Mouse (Mus musculus): ENCODE results near the gene Rasa4. TPM values are rescaled to one million over a fixed set of nuclear protein-coding genes. Genes with fewer than 3 reads are reported as not detected.

Rasa4 gene
- total and polyA plus RNA-seq, 3 experiments = 1.4 to 2.5 TPM; not detected in 1

GRCm38 (mm10) chr5:136049926-136050325 is 33.8 kb upstream of the Rasa4 start:
- H3K9me3 ChIP-seq (replicated peaks; ENCODE audit: insufficient read depth, low read length) = no peaks in the 10 kb centered on the region
- no peak overlapping the region for H3K4me3 ChIP-seq (ENCODE audit: control insufficient read depth in 1 of 2, insufficient read depth in 1 of 2, low read depth in 2 of 2, low read length in 2 of 2)
- no peak overlapping the region for H3K27ac ChIP-seq (ENCODE audit: control insufficient read depth, low read depth, low read length)
- no peaks in the 10 kb centered on the region for H3K36me3 ChIP-seq (ENCODE audit: control insufficient read depth in 1 of 2, insufficient read depth in 2 of 2, low read length in 2 of 2)
- H3K79me2 ChIP-seq (ENCODE audit: control insufficient read depth, insufficient read depth, low read length, poor library complexity) = no peaks in the 10 kb centered on the region
- no peaks in the 10 kb centered on the region; a peak in 2 of 4 replicates for H3K4me1 ChIP-seq (ENCODE audit: control insufficient read depth in 1 of 2, insufficient read depth in 2 of 2, low read length in 2 of 2)
- H3K27me3 ChIP-seq (ENCODE audit: control insufficient read depth in 1 of 2, insufficient read depth in 2 of 2, low read length in 2 of 2) = no peaks in the 10 kb centered on the region
- DNase-seq (ENCODE audit: low read depth, low spot score) = no peak
- no peak overlapping the region for H3K9ac ChIP-seq (ENCODE audit: control insufficient read depth, low read depth, low read length, poor library complexity, severe bottlenecking)
- TF ChIP-seq RCOR1 (IDR thresholded peaks at IDR 0.05; ENCODE audit: low read depth, low read length) (no peak), BHLHE40 (IDR thresholded peaks at IDR 0.05; ENCODE audit: borderline replicate concordance, low read depth, low read length) (no peak), MXI1 (IDR thresholded peaks at IDR 0.05; ENCODE audit: low read depth, low read length) (no peak), EP300 (IDR thresholded peaks at IDR 0.05; ENCODE audit: low read depth in 1 of 2, low read length in 2 of 2) (no peak), MYB (IDR thresholded peaks at IDR 0.05; ENCODE audit: low read depth, low read length) (no peak), MAFK (IDR thresholded peaks at IDR 0.05; ENCODE audit: borderline replicate concordance, low read depth, low read length) (no peak), JUND (IDR thresholded peaks at IDR 0.05; ENCODE audit: low read depth, low read length) (no peak), TAL1 (IDR thresholded peaks at IDR 0.05; ENCODE audit: low read length) (no peak)

GRCm38 (mm10) chr5:136051231-136052085 is 32.3 kb upstream of the Rasa4 start:
- Histone ChIP-seq H3K4me3 (ENCODE audit: control insufficient read depth in 1 of 2, insufficient read depth in 1 of 2, low read depth in 2 of 2, low read length in 2 of 2) (no peak overlapping the region), H3K36me3 (ENCODE audit: control insufficient read depth in 1 of 2, insufficient read depth in 2 of 2, low read length in 2 of 2) (no peaks in the 10 kb centered on the region), H3K27ac (ENCODE audit: control insufficient read depth, low read depth, low read length) (no peak overlapping the region), H3K79me2 (ENCODE audit: control insufficient read depth, insufficient read depth, low read length, poor library complexity) (no peaks in the 10 kb centered on the region), H3K27me3 (ENCODE audit: control insufficient read depth in 1 of 2, insufficient read depth in 2 of 2, low read length in 2 of 2) (peaks cover 0 to 2% of the 10 kb centered on the region in 2 experiments; a peak in 1 of 4 replicates), H3K4me1 (ENCODE audit: control insufficient read depth in 1 of 2, insufficient read depth in 2 of 2, low read length in 2 of 2) (no peaks in the 10 kb centered on the region), H3K9me3 (replicated peaks; ENCODE audit: insufficient read depth, low read length) (no peaks in the 10 kb centered on the region), H3K9ac (ENCODE audit: control insufficient read depth, low read depth, low read length, poor library complexity, severe bottlenecking) (no peak overlapping the region)
- DNase-seq (ENCODE audit: low read depth, low spot score) = no peak
- no peak for TF ChIP-seq NRF1 (IDR thresholded peaks at IDR 0.05; ENCODE audit: insufficient read depth, low read depth, low read length, poor library complexity, severe bottlenecking)

GRCm38 (mm10) chr5:136052861-136053655 is 30.7 kb upstream of the Rasa4 start:
- TF ChIP-seq KAT2A (conservative IDR thresholded peaks at IDR 0.05; ENCODE audit: low read depth, low read length) (no peak), USF1 (IDR thresholded peaks at IDR 0.05; ENCODE audit: low read depth, low read length) (no peak), NELFE (IDR thresholded peaks at IDR 0.05; ENCODE audit: low read depth, low read length) (no peak), ZKSCAN1 (IDR thresholded peaks at IDR 0.05; ENCODE audit: low read depth, low read length) (no peak), MEF2A (IDR thresholded peaks at IDR 0.05; ENCODE audit: extremely low read depth, insufficient replicate concordance, low read depth, low read length, poor library complexity, severe bottlenecking) (no peak), CHD2 (IDR thresholded peaks at IDR 0.05; ENCODE audit: low read length) (no peak), EP300 (IDR thresholded peaks at IDR 0.05; ENCODE audit: low read depth in 1 of 2, low read length in 2 of 2) (no peak), SIN3A (IDR thresholded peaks at IDR 0.05; ENCODE audit: low read length) (no peak), GATA1 (IDR thresholded peaks at IDR 0.05; ENCODE audit: low read depth, low read length) (no peak), ELF1 (IDR thresholded peaks at IDR 0.05; ENCODE audit: low read depth, low read length) (no peak), TAL1 (IDR thresholded peaks at IDR 0.05; ENCODE audit: low read length) (no peak), RAD21 (IDR thresholded peaks at IDR 0.05; ENCODE audit: low read depth, low read length) (no peak), USF2 (IDR thresholded peaks at IDR 0.05; ENCODE audit: borderline replicate concordance in 1 of 2, insufficient read depth in 1 of 2, low read depth in 1 of 2, low read length in 2 of 2) (no peak), MAZ (IDR thresholded peaks at IDR 0.05; ENCODE audit: low read depth, low read length) (no peak), POLR2A (IDR thresholded peaks at IDR 0.05; ENCODE audit: control insufficient read depth in 1 of 2, insufficient read depth in 1 of 2, low read depth in 1 of 2, low read length in 2 of 2, poor library complexity in 1 of 2) (no peak)
- Histone ChIP-seq H3K9ac (ENCODE audit: control insufficient read depth, low read depth, low read length, poor library complexity, severe bottlenecking) (no peak overlapping the region), H3K9me3 (replicated peaks; ENCODE audit: insufficient read depth, low read length) (no peaks in the 10 kb centered on the region), H3K79me2 (ENCODE audit: control insufficient read depth, insufficient read depth, low read length, poor library complexity) (no peaks in the 10 kb centered on the region), H3K36me3 (ENCODE audit: control insufficient read depth in 1 of 2, insufficient read depth in 2 of 2, low read length in 2 of 2) (no peaks in the 10 kb centered on the region), H3K27ac (ENCODE audit: control insufficient read depth, low read depth, low read length) (no peak overlapping the region), H3K4me3 (ENCODE audit: control insufficient read depth in 1 of 2, insufficient read depth in 1 of 2, low read depth in 2 of 2, low read length in 2 of 2) (no peak overlapping the region), H3K27me3 (ENCODE audit: control insufficient read depth in 1 of 2, insufficient read depth in 2 of 2, low read length in 2 of 2) (peaks cover 6 to 9% of the 10 kb centered on the region in 2 experiments), H3K4me1 (ENCODE audit: control insufficient read depth in 1 of 2, insufficient read depth in 2 of 2, low read length in 2 of 2) (no peaks in the 10 kb centered on the region)
- no peak for DNase-seq (ENCODE audit: low read depth, low spot score)
